Mouse (Mus musculus): ENCODE measurements around the gene Spryd3. TPM values are rescaled to one million over a fixed set of nuclear protein-coding genes. Genes with fewer than 3 reads are reported as not detected.

The Spryd3 gene
- total and polyA plus RNA-seq, 2 experiments from 2014 or later: 118 to 134 TPM

GRCm38 (mm10) chr15:102176571-102177316, 40.7 kb upstream of the Spryd3 start:
- TF ChIP-seq CTCF (IDR thresholded peaks at IDR 0.05): no peak
- Histone ChIP-seq H3K9ac (replicated peaks; ENCODE audit: low read length, poor library complexity, severe bottlenecking) (no peak overlapping the region), H3K4me1 (ENCODE audit: insufficient read depth, low read length) (no peaks in the 10 kb centered on the region), H3K27ac (ENCODE audit: low read depth, low read length) (no peak overlapping the region), H3K36me3 (ENCODE audit: insufficient read depth, low read length) (peaks cover 4% of the 10 kb centered on the region; the same call in 1 of the 2 replicates), H3K4me3 (ENCODE audit: low read depth, low read length) (no peak overlapping the region), H3K27me3 (ENCODE audit: insufficient read depth, low read length) (no peaks in the 10 kb centered on the region), H3K9me3 (ENCODE audit: low read length) (no peaks in the 10 kb centered on the region), H3K4me2 (ENCODE audit: low read depth, low read length, poor library complexity, severe bottlenecking) (no peak overlapping the region)
- no peak for ATAC-seq (ENCODE audit: low FRiP score)
- DNase-seq (ENCODE audit: low spot score): no peak
- 88% methylated on average over 7 of the region's 7 CpGs for WGBS

GRCm38 (mm10) chr15:102175736-102176319, 39.8 kb upstream of the Spryd3 start:
- Histone ChIP-seq H3K9me3 (ENCODE audit: low read length) (no peaks in the 10 kb centered on the region), H3K9ac (replicated peaks; ENCODE audit: low read length, poor library complexity, severe bottlenecking) (no peak overlapping the region), H3K27ac (ENCODE audit: low read depth, low read length) (no peak overlapping the region), H3K4me1 (ENCODE audit: insufficient read depth, low read length) (no peaks in the 10 kb centered on the region), H3K4me2 (ENCODE audit: low read depth, low read length, poor library complexity, severe bottlenecking) (no peak overlapping the region), H3K36me3 (ENCODE audit: insufficient read depth, low read length) (peaks cover 4% of the 10 kb centered on the region; the same call in 1 of the 2 replicates), H3K27me3 (ENCODE audit: insufficient read depth, low read length) (no peaks in the 10 kb centered on the region), H3K4me3 (ENCODE audit: low read depth, low read length) (no peak overlapping the region)
- TF ChIP-seq CTCF (IDR thresholded peaks at IDR 0.05): no peak
- DNase-seq (ENCODE audit: low spot score): no peak
- no peak for ATAC-seq (ENCODE audit: low FRiP score)
- WGBS: 87% methylated on average over 16 of the region's 16 CpGs

- H3K4me1 ChIP-seq (ENCODE audit: insufficient read depth, low read length): no peaks in the 10 kb centered on the region
- H3K4me2 ChIP-seq (ENCODE audit: low read depth, low read length, poor library complexity, severe bottlenecking): no peak overlapping the region
- no peak overlapping the region for H3K4me3 ChIP-seq (ENCODE audit: low read depth, low read length)
- ATAC-seq (ENCODE audit: low FRiP score) (no peak), DNase-seq (ENCODE audit: low spot score) (no peak)
- WGBS: 94% methylated on average over 3 of the region's 3 CpGs
- H3K27ac ChIP-seq (ENCODE audit: low read depth, low read length): no peak overlapping the region
- no peaks in the 10 kb centered on the region for H3K36me3 ChIP-seq (ENCODE audit: insufficient read depth, low read length)
- H3K27me3 ChIP-seq (ENCODE audit: insufficient read depth, low read length): no peaks in the 10 kb centered on the region
- H3K9me3 ChIP-seq (ENCODE audit: low read length): no peaks in the 10 kb centered on the region
- no peak for TF ChIP-seq CTCF (IDR thresholded peaks at IDR 0.05)
- no peak overlapping the region for H3K9ac ChIP-seq (replicated peaks; ENCODE audit: low read length, poor library complexity, severe bottlenecking)
These were observed 37.5 kb upstream of the Spryd3 start for GRCm38 (mm10) chr15:102173581-102173980.

GRCm38 (mm10) chr15:102169064-102169463, 33.0 kb upstream of the Spryd3 start:
- 70% methylated on average over 2 of the region's 2 CpGs for WGBS

GRCm38 (mm10) chr15:102167620-102168021, 31.6 kb upstream of the Spryd3 start:
- no peak overlapping the region for H3K9ac ChIP-seq (replicated peaks; ENCODE audit: low read length, poor library complexity, severe bottlenecking)
- 73% methylated on average over 6 of the region's 6 CpGs for WGBS
- ATAC-seq (ENCODE audit: low FRiP score) (no peak), DNase-seq (ENCODE audit: low spot score) (no peak)
- H3K27ac ChIP-seq (ENCODE audit: low read depth, low read length): no peak overlapping the region
- H3K4me2 ChIP-seq (ENCODE audit: low read depth, low read length, poor library complexity, severe bottlenecking): no peak overlapping the region
- H3K27me3 ChIP-seq (ENCODE audit: insufficient read depth, low read length): no peaks in the 10 kb centered on the region
- no peak for TF ChIP-seq CTCF (IDR thresholded peaks at IDR 0.05)
- H3K36me3 ChIP-seq (ENCODE audit: insufficient read depth, low read length): no peaks in the 10 kb centered on the region
- H3K4me1 ChIP-seq (ENCODE audit: insufficient read depth, low read length): no peaks in the 10 kb centered on the region
- no peaks in the 10 kb centered on the region for H3K9me3 ChIP-seq (ENCODE audit: low read length)
- H3K4me3 ChIP-seq (ENCODE audit: low read depth, low read length): no peak overlapping the region

More at GRCm38 (mm10) chr15:102169064-102169463, 33.0 kb upstream of the Spryd3 start:
- Histone ChIP-seq H3K27ac (ENCODE audit: low read depth, low read length) (no peak overlapping the region), H3K4me1 (ENCODE audit: insufficient read depth, low read length) (no peaks in the 10 kb centered on the region), H3K9me3 (ENCODE audit: low read length) (no peaks in the 10 kb centered on the region), H3K4me3 (ENCODE audit: low read depth, low read length) (no peak overlapping the region), H3K27me3 (ENCODE audit: insufficient read depth, low read length) (no peaks in the 10 kb centered on the region), H3K36me3 (ENCODE audit: insufficient read depth, low read length) (no peaks in the 10 kb centered on the region), H3K4me2 (ENCODE audit: low read depth, low read length, poor library complexity, severe bottlenecking) (no peak overlapping the region), H3K9ac (replicated peaks; ENCODE audit: low read length, poor library complexity, severe bottlenecking) (no peak overlapping the region)
- TF ChIP-seq CTCF (IDR thresholded peaks at IDR 0.05): no peak
- ATAC-seq (ENCODE audit: low FRiP score) (no peak), DNase-seq (ENCODE audit: low spot score) (no peak)

- no peak for TF ChIP-seq CTCF (IDR thresholded peaks at IDR 0.05)
- DNase-seq (ENCODE audit: low spot score) (no peak), ATAC-seq (ENCODE audit: low FRiP score) (no peak)
- Histone ChIP-seq H3K4me3 (ENCODE audit: low read depth, low read length) (no peak overlapping the region), H3K4me1 (ENCODE audit: insufficient read depth, low read length) (no peaks in the 10 kb centered on the region), H3K4me2 (ENCODE audit: low read depth, low read length, poor library complexity, severe bottlenecking) (no peak overlapping the region), H3K9ac (replicated peaks; ENCODE audit: low read length, poor library complexity, severe bottlenecking) (no peak overlapping the region), H3K27me3 (ENCODE audit: insufficient read depth, low read length) (no peaks in the 10 kb centered on the region), H3K9me3 (ENCODE audit: low read length) (no peaks in the 10 kb centered on the region), H3K36me3 (ENCODE audit: insufficient read depth, low read length) (no peaks in the 10 kb centered on the region), H3K27ac (ENCODE audit: low read depth, low read length) (no peak overlapping the region)
- WGBS: 47% methylated on average over 6 of the region's 6 CpGs
These were observed 29.6 kb upstream of the Spryd3 start for GRCm38 (mm10) chr15:102165468-102166100.

Measured in midbrain, postnatal 0 days (tissue).